Mouse (Mus musculus) limb, embryonic 10.5 days (tissue): ENCODE data around the gene Armh4. TPM values are rescaled to one million over a fixed set of nuclear protein-coding genes. Genes with fewer than 3 reads are reported as not detected.

Experiments
- DNase-seq: peaks from one replicate; pipeline ENCODE4 v3.0.0-alpha.2; 2017; ENCODE audit warnings: low spot score
- H3K27ac ChIP-seq: fragments of 300-500 bp; sonication (generic); 2 replicates; pipeline ENCODE4 v1.5.1; 2016; ENCODE audit warnings: mild to moderate bottlenecking
- H3K27me3 ChIP-seq: fragments of 300-500 bp; sonication (generic); 2 replicates; pipeline ENCODE4 v1.6.1; 2016; ENCODE audit warnings: low read depth, mild to moderate bottlenecking; ENCODE audit not compliant: poor library complexity, severe bottlenecking
- H3K36me3 ChIP-seq: fragments of 300-500 bp; sonication (generic); 2 replicates; pipeline ENCODE4 v1.6.1; 2016; ENCODE audit warnings: mild to moderate bottlenecking, moderate library complexity
- H3K4me1 ChIP-seq: fragments of 300-500 bp; sonication (generic); 2 replicates; pipeline ENCODE4 v1.6.1; 2016
- H3K4me3 ChIP-seq: fragments of 300-500 bp; sonication (generic); 2 replicates; pipeline ENCODE4 v1.5.1; 2016; ENCODE audit warnings: mild to moderate bottlenecking, moderate library complexity
- H3K9me3 ChIP-seq: fragments of 300-500 bp; sonication (generic); replicated peaks from 2 replicates; pipeline ENCODE4 v1.6.1; 2016; ENCODE audit warnings: mild to moderate bottlenecking
- WGBS: fragments of 180-500 bp; shearing (Covaris S2); methylation state at CpG from one replicate; pipeline ENCODE4 v1.1.7; 2016; 5-methylcytosine and 5-hydroxymethylcytosine counted together
- polyA plus RNA-seq: library from polyadenylated mRNA; unstranded; fragments of >200 nt; fragmentation: Nextera tagmentation; extraction: Ambion mirVana; gene quantifications from 2 replicates; pipeline ENCODE4 v1.2.1, GENCODE M21; 2016

The Armh4 gene
- polyA plus RNA-seq, 1 experiment from 2014 or later, result 6.1 TPM

DNA sequence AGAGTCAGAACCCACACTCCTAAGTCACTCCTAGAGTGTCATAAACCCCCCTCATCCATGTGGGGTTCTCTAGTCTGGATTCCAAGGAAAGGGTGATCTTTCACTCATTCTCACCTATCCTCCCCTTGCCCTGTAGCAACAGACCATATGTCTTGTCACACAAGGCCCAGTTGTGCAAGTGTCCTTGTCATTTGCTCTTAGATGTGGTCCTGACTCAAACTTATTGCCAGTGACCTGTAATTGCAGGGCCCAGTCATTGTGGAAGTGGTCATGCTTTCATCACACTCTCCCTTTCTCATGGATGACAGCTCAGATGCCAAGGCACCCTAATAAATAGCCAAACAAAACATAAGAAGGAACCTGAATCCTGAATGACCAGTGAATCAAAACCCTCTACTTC lies 63.5 kb downstream of the Armh4 start:
- no peaks in the 10 kb centered on the region for H3K27me3 ChIP-seq
- no peak overlapping the region for H3K4me3 ChIP-seq
- no peak overlapping the region for H3K27ac ChIP-seq
- H3K36me3 ChIP-seq, result no peaks in the 10 kb centered on the region
- H3K4me1 ChIP-seq, result no peaks in the 10 kb centered on the region
- no peaks in the 10 kb centered on the region for H3K9me3 ChIP-seq
- DNase-seq, result no peak

DNA sequence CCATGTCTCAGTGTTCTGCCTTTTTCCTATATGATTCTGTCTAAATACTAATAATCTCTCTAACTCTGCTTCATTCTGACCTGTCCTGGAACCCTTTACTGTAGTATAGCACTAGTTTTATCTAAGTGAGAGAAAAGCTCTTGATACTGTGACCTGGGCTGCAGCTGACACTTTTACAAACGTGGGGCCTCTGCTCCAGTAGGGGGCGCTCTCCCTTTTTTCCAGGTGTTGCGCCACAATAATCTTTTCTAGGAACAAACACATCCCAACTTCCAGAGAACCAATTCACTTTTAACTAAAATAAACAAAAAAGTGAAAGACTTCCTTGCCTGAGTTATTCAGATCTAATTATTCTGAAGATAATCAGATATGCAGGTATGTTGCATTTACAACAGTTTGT lies 72.2 kb downstream of the Armh4 start:
- 38% methylated on average over 3 of the region's 3 CpGs for WGBS
- Histone ChIP-seq H3K27ac (no peak overlapping the region), H3K4me1 (no peaks in the 10 kb centered on the region), H3K9me3 (no peaks in the 10 kb centered on the region), H3K27me3 (no peaks in the 10 kb centered on the region), H3K36me3 (no peaks in the 10 kb centered on the region), H3K4me3 (no peak overlapping the region)
- DNase-seq, result no peak

DNA sequence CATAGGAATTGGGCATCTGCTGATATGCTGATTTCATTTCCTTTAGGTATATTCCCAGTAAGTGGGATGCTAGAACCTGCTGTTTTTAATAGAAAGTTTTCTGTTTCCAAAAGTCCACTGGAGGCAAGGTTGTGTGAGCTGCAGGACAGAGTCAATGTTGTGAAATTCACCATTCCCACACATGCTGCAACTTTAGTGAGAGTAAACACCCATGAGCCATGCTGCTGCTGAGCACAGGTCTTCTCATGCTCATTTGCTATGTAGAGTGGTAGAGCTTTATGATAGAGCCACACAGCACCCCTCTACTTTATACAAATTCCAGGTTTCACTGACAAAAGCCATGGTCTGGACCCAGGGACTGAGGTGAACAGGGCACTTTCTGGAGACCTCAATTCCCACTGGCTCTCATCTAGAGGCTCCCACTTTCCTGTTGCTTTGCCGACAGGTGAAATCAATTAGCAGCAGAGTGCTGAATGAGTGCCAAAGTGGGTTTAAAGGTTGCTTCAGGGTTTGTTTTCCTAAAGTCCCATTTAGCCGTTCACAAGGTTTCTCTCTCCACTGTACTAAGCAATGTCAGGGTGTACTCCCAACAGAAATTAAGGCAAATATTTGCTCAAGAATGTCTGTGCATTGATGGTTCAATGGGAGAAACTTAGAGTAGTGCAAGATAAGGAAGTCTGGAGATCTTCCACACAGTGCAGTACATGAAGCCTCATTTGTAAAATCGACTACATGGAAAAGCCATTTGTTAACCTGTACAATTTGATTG lies 79.6 kb downstream of the Armh4 start:
- WGBS, result 42% methylated on average over 3 of the region's 3 CpGs

GRCm38 (mm10) chr14:49679511-49680284 lies 103.5 kb downstream of the Armh4 start:
- peaks cover 30% of the 10 kb centered on the region for H3K4me1 ChIP-seq
- no peaks in the 10 kb centered on the region for H3K27me3 ChIP-seq
- H3K27ac ChIP-seq, result no peak overlapping the region
- DNase-seq, result no peak
- H3K9me3 ChIP-seq, result no peaks in the 10 kb centered on the region
- 61% methylated on average over 5 of the region's 5 CpGs for WGBS
- no peak overlapping the region for H3K4me3 ChIP-seq
- no peaks in the 10 kb centered on the region for H3K36me3 ChIP-seq

More for the DNA sequence above, 79.6 kb downstream of the Armh4 start:
- no peaks in the 10 kb centered on the region for H3K9me3 ChIP-seq
- H3K27me3 ChIP-seq, result no peaks in the 10 kb centered on the region
- no peaks in the 10 kb centered on the region for H3K36me3 ChIP-seq
- no peak overlapping the region for H3K4me3 ChIP-seq
- DNase-seq, result no peak
- no peak overlapping the region for H3K27ac ChIP-seq
- H3K4me1 ChIP-seq, result peaks cover 13% of the 10 kb centered on the region

DNA sequence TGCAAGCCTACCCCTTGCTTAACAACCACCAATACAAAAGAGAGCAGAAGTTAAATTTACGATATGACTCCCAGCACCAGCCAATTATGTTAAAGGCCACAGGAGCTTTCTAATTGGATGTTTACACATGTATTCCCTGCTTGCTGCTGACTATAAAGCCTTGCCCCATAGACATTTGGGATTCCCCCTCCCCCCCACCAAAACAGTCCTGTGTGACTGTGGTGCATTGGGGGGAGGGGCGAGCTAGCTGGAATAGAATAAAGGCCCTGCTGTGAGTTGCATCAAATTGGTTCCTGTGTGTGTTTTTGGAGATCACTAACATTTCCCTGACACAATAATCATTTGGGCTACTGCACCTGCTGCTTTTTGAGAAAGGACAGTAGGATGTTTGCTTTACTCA lies 106.6 kb downstream of the Armh4 start:
- H3K9me3 ChIP-seq, result no peaks in the 10 kb centered on the region
- no peaks in the 10 kb centered on the region for H3K36me3 ChIP-seq
- H3K27me3 ChIP-seq, result no peaks in the 10 kb centered on the region
- peaks cover 12% of the 10 kb centered on the region for H3K4me1 ChIP-seq
- no peak overlapping the region for H3K27ac ChIP-seq
- 43% methylated on average over 2 of the region's 2 CpGs for WGBS
- DNase-seq, result no peak
- no peak overlapping the region for H3K4me3 ChIP-seq

GRCm38 (mm10) chr14:49660444-49660843 lies 122.7 kb downstream of the Armh4 start:
- no peaks in the 10 kb centered on the region for H3K36me3 ChIP-seq
- no peak overlapping the region for H3K27ac ChIP-seq
- DNase-seq, result no peak
- H3K4me3 ChIP-seq, result no peak overlapping the region
- 0 out of 2 replicates have a peak, but pooled peaks cover 3% of the 10 kb centered on the region for H3K4me1 ChIP-seq
- 48% methylated on average over 4 of the region's 4 CpGs for whole genome bisulfite sequencing
- H3K9me3 ChIP-seq, result no peaks in the 10 kb centered on the region
- H3K27me3 ChIP-seq, result no peaks in the 10 kb centered on the region

DNA sequence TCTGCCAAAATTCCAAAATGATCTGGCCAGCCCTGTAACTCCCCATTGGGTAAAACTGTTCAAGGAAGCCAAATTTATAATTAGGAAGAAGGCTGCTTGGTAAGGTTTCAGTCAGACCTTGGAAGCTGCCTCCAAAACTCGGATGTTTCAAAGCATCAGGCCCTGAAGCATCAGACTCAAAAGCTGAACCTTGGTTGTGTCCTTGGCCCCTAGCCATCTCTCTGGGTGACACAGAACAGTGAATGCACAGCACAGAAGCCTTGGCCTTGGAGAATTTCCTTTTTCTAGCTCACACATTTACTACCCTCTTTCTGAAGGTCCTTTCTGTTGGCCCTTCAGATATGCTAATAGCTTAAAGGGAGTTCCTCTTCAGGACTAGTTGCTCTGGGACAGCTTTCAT lies 134.0 kb downstream of the Armh4 start:
- no peak overlapping the region for H3K4me3 ChIP-seq
- DNase-seq, result no peak
- 84% methylated on average over 1 of the region's 1 CpGs for WGBS
- no peak overlapping the region for H3K27ac ChIP-seq
- H3K36me3 ChIP-seq, result no peaks in the 10 kb centered on the region
- no peaks in the 10 kb centered on the region for H3K27me3 ChIP-seq
- no peaks in the 10 kb centered on the region for H3K4me1 ChIP-seq
- H3K9me3 ChIP-seq, result no peaks in the 10 kb centered on the region

GRCm38 (mm10) chr14:49637422-49637821 lies 145.8 kb downstream of the Armh4 start:
- Histone ChIP-seq H3K27ac (no peak overlapping the region), H3K4me3 (no peak overlapping the region), H3K9me3 (no peaks in the 10 kb centered on the region), H3K36me3 (no peaks in the 10 kb centered on the region), H3K27me3 (no peaks in the 10 kb centered on the region), H3K4me1 (no peaks in the 10 kb centered on the region)
- no peak for DNase-seq
- WGBS, result 76% methylated on average over 1 of the region's 1 CpGs

GRCm38 (mm10) chr14:49626055-49626454 lies 157.1 kb downstream of the Armh4 start:
- WGBS, result 84% methylated on average over 4 of the region's 4 CpGs

More at GRCm38 (mm10) chr14:49626055-49626454, 157.1 kb downstream of the Armh4 start:
- no peaks in the 10 kb centered on the region for H3K36me3 ChIP-seq
- H3K4me1 ChIP-seq, result no peaks in the 10 kb centered on the region
- H3K27ac ChIP-seq, result no peak overlapping the region
- no peak for DNase-seq
- H3K9me3 ChIP-seq, result no peaks in the 10 kb centered on the region
- H3K27me3 ChIP-seq, result no peaks in the 10 kb centered on the region
- no peak overlapping the region for H3K4me3 ChIP-seq

Other genes with a start within 250 kb of the Armh4 start
- not detected in 2 replicates for gene Olfr722, start 118.6 kb upstream of the Armh4 start, polyA plus RNA-seq
- gene Olfr723, start 148.4 kb upstream of the Armh4 start, polyA plus RNA-seq, result not detected in 2 replicates
- not detected in 2 replicates for gene Olfr724, start 179.9 kb upstream of the Armh4 start, polyA plus RNA-seq